Mouse (Mus musculus) Patski (cell line): ENCODE data around the gene Gpr35. TPM values are rescaled to one million over a fixed set of nuclear protein-coding genes. Genes with fewer than 3 reads are reported as not detected.

Experiments used
- ATAC-seq: fragments of 100-300 bp; one replicate; pipeline ENCODE4 v1.8.0; 2021
- CTCF ChIA-PET: fragments of 350-600 bp; sonication (Branson Sonifier 250); formaldehyde crosslinking; loops from one replicate; lab custom pipeline; 2022; ENCODE audit warnings: inconsistent platforms; lab: Charles Lee
- POLR2A ChIA-PET: fragments of 350-600 bp; sonication (Branson Sonifier 250); formaldehyde crosslinking; loops from one replicate; lab custom pipeline; 2022; ENCODE audit warnings: antibody characterized with exemption, inconsistent platforms; lab: Charles Lee
- DNase-seq: peaks from one replicate; pipeline ENCODE4 v3.0.0-alpha.2; 2011; ENCODE audit warnings: low read depth, low spot score
- H3K27me3 ChIP-seq: fragments of 371-371 bp; one replicate; pipeline ENCODE4 v1.5.1; 2021
- CTCF ChIP-seq: fragments of 100-300 bp; IDR thresholded peaks from one replicate; pipeline ENCODE4 v1.5.1; 2021
- in situ Hi-C: fragments of 300-500 bp; cut with MboI; formaldehyde crosslinking; loops from 3 replicates; pipeline ENCODE4 v1.11.1; 2018; ENCODE audit warnings: low pct_unique_long_range_greater_than_20kb, mixed read lengths
- polyA plus RNA-seq: library from polyadenylated mRNA; unstranded; gene quantifications from one replicate; pipeline ENCODE4 v1.2.3, GENCODE M21; 2021

Gpr35 gene
- polyA plus RNA-seq, 1 experiment from 2014 or later = not detected

GRCm38 (mm10) chr1:92910925-92911720 lies 39.5 kb upstream of the Gpr35 start:
- in situ Hi-C loops = no loop called here
- DNase-seq (no peak), ATAC-seq (peak; percentile 6)
- CTCF ChIA-PET = interaction anchor here (1.1 kb wide), 1 partner anchor 25 kb away, joined by 3 read pairs; no protein-coding TSS in a partner anchor
- TF ChIP-seq CTCF = no peak
- POLR2A ChIA-PET = interaction anchor here (1.2 kb wide), 1 partner anchor 63 kb away, joined by 3 read pairs; no protein-coding TSS in a partner anchor
- H3K27me3 ChIP-seq = no peaks in the 10 kb centered on the region

GRCm38 (mm10) chr1:92911721-92912138 lies 38.9 kb upstream of the Gpr35 start:
- DNase-seq (no peak), ATAC-seq (no peak)
- ChIA-PET POLR2A (interaction anchor here (1.2 kb wide), 1 partner anchor 62 kb away, joined by 3 read pairs; no protein-coding TSS in a partner anchor), CTCF (interaction anchor here (1.1 kb wide), 1 partner anchor 25 kb away, joined by 3 read pairs; no protein-coding TSS in a partner anchor)
- TF ChIP-seq CTCF = no peak
- in situ Hi-C loops = no loop called here
- no peaks in the 10 kb centered on the region for H3K27me3 ChIP-seq

DNA sequence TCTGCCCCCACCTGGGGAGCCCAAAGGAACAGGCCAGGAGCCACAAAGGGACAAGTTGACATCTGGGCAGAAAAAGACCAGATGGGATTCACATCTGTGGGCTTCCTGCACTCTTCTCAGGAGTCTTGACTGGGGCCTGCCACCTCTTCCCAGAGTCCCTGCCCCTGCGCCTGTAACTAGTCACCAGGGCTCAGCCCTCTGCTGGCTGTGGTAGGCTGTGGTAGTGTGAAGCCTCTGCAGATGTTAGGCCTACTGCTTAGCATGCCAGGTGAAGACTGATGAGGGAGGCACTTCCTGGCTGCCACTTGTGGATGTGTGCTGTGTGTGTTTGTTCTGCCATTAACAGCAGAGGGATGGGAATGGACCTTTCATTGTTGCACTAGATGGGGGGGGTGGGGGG lies 38.4 kb upstream of the Gpr35 start:
- no peak for DNase-seq
- ChIA-PET POLR2A (no interaction called here), CTCF (no interaction called here)
- no peak for ATAC-seq
- in situ Hi-C loops = no loop called here
- no peaks in the 10 kb centered on the region for H3K27me3 ChIP-seq
- TF ChIP-seq CTCF = no peak

DNA sequence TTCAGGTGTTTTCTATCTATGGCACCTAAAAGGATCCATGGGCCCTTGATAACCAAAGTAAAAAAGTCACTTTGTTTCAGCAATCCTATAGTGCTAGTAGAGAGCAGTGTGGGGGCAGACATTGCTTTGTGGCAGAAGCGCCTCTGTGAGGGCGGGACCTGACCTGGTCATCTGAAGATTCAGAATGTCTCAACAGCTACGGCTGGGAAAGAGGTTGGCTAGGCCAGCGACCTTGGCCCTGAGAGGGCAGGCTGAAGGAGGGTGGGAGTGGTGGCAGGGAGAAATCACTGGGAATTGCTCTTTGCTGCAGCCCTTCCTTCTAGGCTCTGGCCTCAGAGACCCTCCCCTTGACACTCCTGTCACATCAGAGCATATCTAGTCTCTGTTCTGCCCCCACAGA lies 36.4 kb upstream of the Gpr35 start:
- no peak for TF ChIP-seq CTCF
- in situ Hi-C loops = no loop called here
- no peak for DNase-seq
- ChIA-PET POLR2A (no interaction called here), CTCF (no interaction called here)
- no peak for ATAC-seq
- no peaks in the 10 kb centered on the region for H3K27me3 ChIP-seq

DNA sequence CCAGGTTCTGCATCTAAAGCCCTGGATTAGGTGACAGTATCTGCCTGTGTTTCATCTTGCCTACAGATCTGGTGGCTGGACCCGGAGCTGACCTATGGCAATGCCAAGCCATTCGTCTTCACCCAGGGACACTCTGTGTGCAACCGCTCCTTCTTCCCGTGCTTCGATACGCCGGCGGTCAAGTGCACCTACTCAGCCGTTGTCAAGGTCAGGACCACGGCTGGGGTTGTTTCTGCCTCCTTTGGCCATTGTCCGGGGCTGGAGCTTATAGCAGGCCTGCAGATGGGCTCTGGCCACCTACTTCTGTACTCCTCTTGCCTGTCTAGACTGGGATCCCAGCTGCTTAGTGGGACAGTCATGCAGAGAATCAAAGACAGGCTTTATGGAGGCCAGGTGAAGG lies 35.7 kb upstream of the Gpr35 start:
- H3K27me3 ChIP-seq = no peaks in the 10 kb centered on the region
- TF ChIP-seq CTCF = no peak
- in situ Hi-C loops = no loop called here
- ChIA-PET POLR2A (no interaction called here), CTCF (no interaction called here)
- DNase-seq = no peak
- no peak for ATAC-seq

DNA sequence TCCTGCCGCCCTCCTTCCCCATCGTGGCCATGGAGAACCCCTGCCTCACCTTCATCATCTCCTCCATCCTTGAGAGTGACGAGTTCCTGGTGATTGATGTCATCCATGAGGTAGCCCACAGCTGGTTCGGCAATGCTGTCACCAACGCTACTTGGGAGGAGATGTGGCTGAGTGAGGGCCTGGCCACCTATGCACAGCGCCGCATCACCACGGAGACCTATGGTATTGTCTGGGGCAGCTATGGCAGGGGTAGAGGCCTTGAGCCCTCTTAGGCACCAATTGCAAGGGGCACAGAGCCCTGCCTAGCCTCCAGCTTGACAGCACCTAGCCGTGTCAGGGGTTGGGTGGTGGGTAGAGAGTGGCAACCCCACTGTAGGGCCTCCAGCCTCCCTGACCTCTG lies 33.9 kb upstream of the Gpr35 start:
- no peak for DNase-seq
- no peak for ATAC-seq
- H3K27me3 ChIP-seq = no peaks in the 10 kb centered on the region
- POLR2A ChIA-PET = no interaction called here
- no peak for TF ChIP-seq CTCF
- in situ Hi-C loops = no loop called here
- CTCF ChIA-PET = no interaction called here

DNA sequence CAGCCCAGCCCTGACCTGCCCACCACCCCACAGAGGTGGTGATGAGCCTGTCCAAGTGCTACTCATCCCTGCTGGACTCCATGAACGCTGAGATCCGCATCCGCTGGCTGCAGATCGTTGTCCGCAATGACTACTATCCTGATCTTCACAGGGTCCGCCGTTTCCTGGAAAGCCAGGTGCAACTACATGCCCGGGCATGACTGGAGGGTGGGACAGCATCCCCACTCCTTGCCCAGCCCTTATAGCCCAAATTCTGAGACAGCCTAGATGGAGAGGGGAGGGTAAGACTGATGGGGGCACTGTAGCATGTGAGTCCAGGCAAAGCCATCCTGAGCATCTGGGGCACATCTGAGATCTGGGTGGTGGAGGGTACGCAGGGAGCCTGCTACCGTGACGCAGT lies 31.5 kb upstream of the Gpr35 start:
- DNase-seq = no peak
- CTCF ChIA-PET = no interaction called here
- TF ChIP-seq CTCF = no peak
- POLR2A ChIA-PET = no interaction called here
- no peaks in the 10 kb centered on the region for H3K27me3 ChIP-seq
- ATAC-seq = no peak
- in situ Hi-C loops = no loop called here

DNA sequence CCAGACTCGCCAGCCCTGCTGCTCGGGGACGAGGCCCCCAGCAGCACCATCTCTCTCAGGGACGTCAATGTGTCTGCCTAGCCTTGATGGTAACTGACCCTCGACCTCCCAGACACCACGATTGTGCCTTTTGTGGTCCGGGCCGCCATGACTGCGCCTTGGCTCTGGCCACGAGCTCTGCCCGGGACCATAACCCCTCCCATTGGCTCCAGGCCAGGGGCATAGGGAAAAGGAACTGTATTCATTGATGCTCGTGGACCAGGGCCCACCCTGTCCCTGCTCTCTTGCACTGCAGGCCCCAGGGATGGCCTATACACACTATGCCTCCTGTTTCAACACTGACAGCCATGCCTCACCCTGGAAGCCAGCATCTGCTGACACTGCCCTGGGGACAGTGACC lies 30.9 kb upstream of the Gpr35 start:
- in situ Hi-C loops = no loop called here
- ATAC-seq = no peak
- POLR2A ChIA-PET = no interaction called here
- CTCF ChIA-PET = no interaction called here
- no peaks in the 10 kb centered on the region for H3K27me3 ChIP-seq
- TF ChIP-seq CTCF = no peak
- DNase-seq = no peak

GRCm38 (mm10) chr1:92920474-92921200 lies 30.0 kb upstream of the Gpr35 start:
- DNase-seq (no peak), ATAC-seq (no peak)
- in situ Hi-C loops = no loop called here
- no peak for TF ChIP-seq CTCF
- POLR2A ChIA-PET = no interaction called here
- H3K27me3 ChIP-seq = peaks cover 3% of the 10 kb centered on the region
- CTCF ChIA-PET = no interaction called here

DNA sequence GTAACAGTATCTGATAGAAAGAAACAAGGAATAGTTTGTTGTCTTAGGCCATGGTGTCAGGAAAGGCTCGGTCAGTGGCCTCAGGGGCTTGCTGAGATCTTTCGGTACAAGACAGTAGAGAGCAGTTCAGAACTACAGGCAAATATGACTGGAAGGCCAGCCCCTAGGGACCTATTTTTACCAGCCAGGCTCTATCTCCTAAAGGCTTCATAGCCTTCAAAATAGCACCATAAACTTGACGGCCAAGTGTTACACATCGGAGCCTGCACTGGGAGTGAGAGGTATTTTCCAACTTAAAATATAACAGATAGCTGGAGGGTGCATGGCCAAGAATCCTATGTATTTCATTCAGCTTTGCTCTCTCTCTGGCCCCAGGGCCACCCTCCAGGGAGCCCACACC lies 29.2 kb upstream of the Gpr35 start:
- DNase-seq (no peak), ATAC-seq (no peak)
- ChIA-PET POLR2A (no interaction called here), CTCF (no interaction called here)
- TF ChIP-seq CTCF = no peak
- in situ Hi-C loops = no loop called here
- H3K27me3 ChIP-seq = peaks cover 9% of the 10 kb centered on the region

DNA sequence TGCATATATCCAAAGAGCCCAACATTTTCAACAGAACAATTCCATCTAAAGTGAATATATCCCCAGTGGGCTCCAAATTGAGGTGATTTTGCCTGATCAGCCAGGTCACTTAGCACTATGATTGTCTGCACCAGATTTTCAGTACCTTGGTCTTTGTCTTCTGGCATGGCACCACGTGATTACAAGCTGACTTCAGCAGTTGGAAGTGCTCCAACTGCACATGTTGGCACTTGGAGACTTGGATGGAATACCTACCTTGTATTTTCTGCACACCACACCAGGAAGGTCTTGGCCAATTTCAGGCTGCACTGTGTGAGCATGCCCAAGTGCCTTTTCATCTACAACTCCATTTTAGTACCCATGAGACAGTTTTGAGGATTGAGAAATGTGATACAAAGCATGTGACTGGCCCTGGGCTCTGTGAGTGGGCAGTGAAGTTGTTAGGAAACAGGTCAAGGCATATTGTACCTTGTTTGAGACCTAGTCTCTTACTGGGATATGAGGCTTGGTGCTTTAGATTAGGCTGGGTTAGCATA lies 20.4 kb upstream of the Gpr35 start:
- CTCF ChIA-PET = no interaction called here
- POLR2A ChIA-PET = no interaction called here
- peaks cover 18% of the 10 kb centered on the region for H3K27me3 ChIP-seq
- in situ Hi-C loops = no loop called here
- TF ChIP-seq CTCF = no peak
- DNase-seq (no peak), ATAC-seq (no peak)
